Comparison of ENCODE assay signal across 8 mouse cellular contexts in genomic region chrX:87238191-87238590, GRCm38 (mm10).
DNase-seq lines count a peak whose midpoint lies in the region; ATAC-seq lines count a peak whose summit lies in the region.
"Not testable (repeated sequence)": the region's sequence is repeated elsewhere in the genome, so short reads cannot be mapped to it uniquely, and the experiment has no call there.

No protein-coding gene starts in this region.

- H3K9ac ChIP-seq in hindbrain, embryonic 11.5 days (ENCODE audit: low read depth, low read length), result not testable (repeated sequence)

- DNase-seq in ZHBTc4 (ENCODE audit: low read depth, low spot score), result peak; percentile 96
- DNase-seq in cerebellum, postnatal 10 days, result peak; percentile 93 to 97
- DNase-seq in gastrocnemius, adult 18-20 months (ENCODE audit: low spot score), result peak; percentile 68
- DNase-seq in hindbrain, embryonic 11.5 days (ENCODE audit: low spot score), result peak; percentile 100
- DNase-seq in layer of hippocampus, postnatal 25 days (ENCODE audit: extremely low spot score in 1 of 2, low spot score in 1 of 2), result peak; percentile 67 to 89
- DNase-seq in lung, postnatal 36 days, result peak; percentile 32
- DNase-seq in right cerebral cortex, postnatal 14 days, result peak; percentile 89
- DNase-seq in urinary bladder, postnatal 10 days (ENCODE audit: low spot score), result peak; percentile 100

- not testable (repeated sequence) for ATAC-seq in hindbrain, embryonic 11.5 days (ENCODE audit: low FRiP score)

- H3K36me3 ChIP-seq in hindbrain, embryonic 11.5 days (ENCODE audit: control insufficient read depth, insufficient read depth, low read length), result not testable (repeated sequence)

- H3K27ac ChIP-seq in hindbrain, embryonic 11.5 days (ENCODE audit: low read depth, low read length), result not testable (repeated sequence)

- WGBS in hindbrain, embryonic 11.5 days, result 68% methylated on average over 11 of the region's 11 CpGs

- H3K4me2 ChIP-seq in hindbrain, embryonic 11.5 days (replicated peaks; ENCODE audit: low read depth, low read length), result not testable (repeated sequence)

- not testable (repeated sequence) for H3K4me1 ChIP-seq in hindbrain, embryonic 11.5 days (replicated peaks; ENCODE audit: control insufficient read depth, insufficient read depth, low read length)

- H3K27me3 ChIP-seq in hindbrain, embryonic 11.5 days (ENCODE audit: control insufficient read depth, insufficient read depth, low read length), result not testable (repeated sequence)

- H3K4me3 ChIP-seq in hindbrain, embryonic 11.5 days (ENCODE audit: low read depth, low read length), result not testable (repeated sequence)

- H3K9me3 ChIP-seq in hindbrain, embryonic 11.5 days (ENCODE audit: control insufficient read depth, low read length), result not testable (repeated sequence)

Comparison
In these comparisons a context has a peak if more than half of its experiments do, and no peak if none do; other contexts are left out.
1. DNase-seq: peak in every context shown above with its lines; median percentile 100 in hindbrain, embryonic 11.5 days; 100 in urinary bladder, postnatal 10 days; 96 in ZHBTc4; 95 in cerebellum, postnatal 10 days; 89 in right cerebral cortex, postnatal 14 days; 78 in layer of hippocampus, postnatal 25 days; 68 in gastrocnemius, adult 18-20 months; 32 in lung, postnatal 36 days.